Mouse (Mus musculus): ENCODE measurements around the gene 1500015O10Rik. TPM values are rescaled to one million over a fixed set of nuclear protein-coding genes. Genes with fewer than 3 reads are reported as not detected.

1500015O10Rik gene
- polyA plus RNA-seq, 1 experiment from 2014 or later = 19.0 TPM

DNA sequence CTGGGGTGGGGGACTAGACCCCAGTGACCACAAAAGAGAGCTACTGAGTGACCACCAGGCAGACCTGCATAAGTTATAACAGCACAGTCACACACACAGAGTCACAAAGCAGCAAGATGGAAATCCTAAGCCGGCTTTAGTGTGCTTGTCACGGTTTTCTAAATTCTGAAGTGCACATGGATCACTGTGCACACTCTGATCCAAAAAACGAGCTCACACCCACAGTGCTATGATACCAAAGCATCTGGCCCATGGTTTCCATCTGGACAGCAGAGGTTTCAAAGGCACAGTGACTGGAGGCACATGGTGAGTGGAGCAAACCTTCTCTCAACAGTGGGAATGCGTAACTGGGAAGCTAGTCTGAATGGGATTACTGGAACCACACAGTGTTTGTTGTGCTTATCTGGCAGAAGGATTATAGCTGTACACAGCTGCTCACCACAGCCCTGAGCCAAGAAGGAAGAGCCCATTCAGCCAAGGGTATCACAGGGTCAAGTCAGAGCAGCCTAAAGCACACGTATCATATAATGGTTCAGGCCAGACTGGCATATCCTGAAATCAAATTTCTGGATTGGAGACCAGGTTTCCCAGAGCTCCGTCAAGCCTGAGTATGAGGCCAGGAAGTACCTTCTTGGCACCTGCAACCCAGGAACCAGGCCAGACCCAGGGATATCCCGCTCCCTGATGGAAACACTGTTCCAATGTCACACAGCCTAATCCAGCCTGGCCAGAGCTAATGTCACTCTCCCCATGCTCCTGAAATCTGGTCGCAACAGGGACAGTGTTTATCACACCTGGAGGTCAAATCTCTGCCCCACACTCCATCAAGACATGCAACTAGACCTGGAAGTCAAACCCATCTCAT lies 24.3 kb downstream of the 1500015O10Rik start:
- peaks cover 48% of the 10 kb centered on the region for H3K36me3 ChIP-seq (ENCODE audit: control insufficient read depth, insufficient read depth, low read length)
- WGBS = 86% methylated on average over 8 of the region's 8 CpGs

DNA sequence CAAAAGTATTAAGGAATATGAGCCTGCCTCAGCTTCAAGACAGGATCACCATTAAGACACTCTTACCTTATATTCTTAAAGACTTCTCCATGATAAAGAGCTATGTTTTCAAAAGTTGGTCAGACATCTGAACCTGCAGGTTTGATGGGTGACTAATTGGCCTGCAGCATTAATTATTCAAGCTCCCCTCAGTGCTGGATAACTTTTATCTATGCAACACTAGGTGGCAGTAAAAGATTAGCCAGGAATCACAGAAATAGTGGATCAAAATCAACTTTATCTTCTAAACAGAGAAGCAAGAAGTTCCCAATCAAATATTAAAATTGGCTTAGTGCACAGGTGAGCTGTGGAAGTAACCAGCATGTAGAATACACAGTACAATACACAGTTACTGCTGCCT lies 29.7 kb downstream of the 1500015O10Rik start:
- Histone ChIP-seq H3K27me3 (ENCODE audit: control insufficient read depth, insufficient read depth, low read length) (no peaks in the 10 kb centered on the region), H3K4me2 (ENCODE audit: low read length) (no peak overlapping the region), H3K9me3 (ENCODE audit: control insufficient read depth, low read length) (no peaks in the 10 kb centered on the region), H3K36me3 (ENCODE audit: control insufficient read depth, insufficient read depth, low read length) (peaks cover 41% of the 10 kb centered on the region), H3K27ac (replicated peaks in 1 of 2; ENCODE audit: control insufficient read depth in 1 of 2, insufficient read depth in 1 of 2, low read depth in 2 of 2, low read length in 2 of 2) (no peak overlapping the region), H3K9ac (ENCODE audit: low read length) (no peak overlapping the region), H3K4me1 (ENCODE audit: control insufficient read depth in 2 of 2, insufficient read depth in 2 of 2, low read length in 2 of 2) (no peaks in the 10 kb centered on the region), H3K4me3 (ENCODE audit: control insufficient read depth in 1 of 2, insufficient read depth in 1 of 2, low read depth in 1 of 2, low read length in 2 of 2) (no peak overlapping the region)
- no peak for ATAC-seq (ENCODE audit: insufficient number of reproducible peaks, insufficient read depth, low FRiP score, low read depth)

More for the DNA sequence above, 24.3 kb downstream of the 1500015O10Rik start:
- Histone ChIP-seq H3K4me1 (ENCODE audit: control insufficient read depth in 2 of 2, insufficient read depth in 2 of 2, low read length in 2 of 2) (no peaks in the 10 kb centered on the region), H3K27me3 (ENCODE audit: control insufficient read depth, insufficient read depth, low read length) (no peaks in the 10 kb centered on the region), H3K4me2 (ENCODE audit: low read length) (no peak overlapping the region), H3K9me3 (ENCODE audit: control insufficient read depth, low read length) (no peaks in the 10 kb centered on the region), H3K27ac (replicated peaks in 1 of 2; ENCODE audit: control insufficient read depth in 1 of 2, insufficient read depth in 1 of 2, low read depth in 2 of 2, low read length in 2 of 2) (no peak overlapping the region), H3K9ac (ENCODE audit: low read length) (no peak overlapping the region), H3K4me3 (ENCODE audit: control insufficient read depth in 1 of 2, insufficient read depth in 1 of 2, low read depth in 1 of 2, low read length in 2 of 2) (no peak overlapping the region)
- no peak for ATAC-seq (ENCODE audit: insufficient number of reproducible peaks, insufficient read depth, low FRiP score, low read depth)

DNA sequence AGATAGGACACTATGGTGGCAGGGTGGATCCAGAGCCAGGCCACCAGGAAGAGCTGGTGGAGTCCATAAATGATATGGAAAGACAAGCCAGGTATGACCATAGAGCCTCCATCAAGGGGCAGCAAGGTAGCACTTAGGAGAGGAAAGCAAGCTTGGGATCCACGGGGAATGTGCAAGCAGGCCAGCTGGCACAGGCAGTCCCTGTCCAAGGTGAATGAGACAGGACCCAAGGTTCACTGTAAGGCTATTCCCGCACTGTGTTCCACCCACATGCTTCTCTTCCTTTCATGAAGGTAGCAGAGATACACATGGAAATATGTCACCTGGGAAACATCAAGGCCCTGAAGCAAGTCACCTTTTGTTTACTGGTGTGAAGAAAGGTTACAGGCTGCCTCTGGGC lies 34.1 kb downstream of the 1500015O10Rik start:
- Histone ChIP-seq H3K9me3 (ENCODE audit: control insufficient read depth, low read length) (no peaks in the 10 kb centered on the region), H3K4me1 (ENCODE audit: control insufficient read depth in 2 of 2, insufficient read depth in 2 of 2, low read length in 2 of 2) (no peaks in the 10 kb centered on the region), H3K27me3 (ENCODE audit: control insufficient read depth, insufficient read depth, low read length) (no peaks in the 10 kb centered on the region), H3K4me2 (ENCODE audit: low read length) (no peak overlapping the region), H3K27ac (replicated peaks in 1 of 2; ENCODE audit: control insufficient read depth in 1 of 2, insufficient read depth in 1 of 2, low read depth in 2 of 2, low read length in 2 of 2) (no peak overlapping the region), H3K9ac (ENCODE audit: low read length) (no peak overlapping the region), H3K36me3 (ENCODE audit: control insufficient read depth, insufficient read depth, low read length) (peaks cover 27% of the 10 kb centered on the region; the same call in 1 of the 2 replicates), H3K4me3 (ENCODE audit: control insufficient read depth in 1 of 2, insufficient read depth in 1 of 2, low read depth in 1 of 2, low read length in 2 of 2) (no peak overlapping the region)
- WGBS = 83% methylated on average over 2 of the region's 2 CpGs
- ATAC-seq (ENCODE audit: insufficient number of reproducible peaks, insufficient read depth, low FRiP score, low read depth) = no peak

DNA sequence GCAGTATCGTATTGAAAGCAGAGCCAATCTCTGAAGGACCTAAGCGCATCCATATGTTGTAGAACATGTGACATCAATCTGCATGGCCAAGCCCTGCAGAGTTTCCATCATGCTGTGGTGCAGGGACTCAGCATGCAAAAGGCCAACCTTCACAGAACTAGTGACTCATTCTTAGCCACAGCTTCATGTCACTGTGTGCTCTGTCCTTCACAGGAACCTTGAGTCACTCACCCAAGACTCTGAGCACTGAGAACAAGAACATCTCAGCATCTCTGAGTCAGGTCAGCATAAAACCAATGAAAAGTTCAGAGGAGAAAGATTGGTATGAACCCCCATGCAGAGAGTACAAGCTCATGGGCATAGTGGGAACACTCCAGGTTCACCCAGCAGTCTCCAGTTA lies 35.9 kb downstream of the 1500015O10Rik start:
- Histone ChIP-seq H3K9ac (ENCODE audit: low read length) (no peak overlapping the region), H3K4me3 (ENCODE audit: control insufficient read depth in 1 of 2, insufficient read depth in 1 of 2, low read depth in 1 of 2, low read length in 2 of 2) (no peak overlapping the region), H3K4me1 (ENCODE audit: control insufficient read depth in 2 of 2, insufficient read depth in 2 of 2, low read length in 2 of 2) (no peaks in the 10 kb centered on the region), H3K27me3 (ENCODE audit: control insufficient read depth, insufficient read depth, low read length) (no peaks in the 10 kb centered on the region), H3K36me3 (ENCODE audit: control insufficient read depth, insufficient read depth, low read length) (peaks cover 32% of the 10 kb centered on the region; the same call in 1 of the 2 replicates), H3K9me3 (ENCODE audit: control insufficient read depth, low read length) (no peaks in the 10 kb centered on the region), H3K27ac (replicated peaks in 1 of 2; ENCODE audit: control insufficient read depth in 1 of 2, insufficient read depth in 1 of 2, low read depth in 2 of 2, low read length in 2 of 2) (no peak overlapping the region), H3K4me2 (ENCODE audit: low read length) (no peak overlapping the region)
- WGBS = 92% methylated on average over 2 of the region's 2 CpGs
- no peak for ATAC-seq (ENCODE audit: insufficient number of reproducible peaks, insufficient read depth, low FRiP score, low read depth)

DNA sequence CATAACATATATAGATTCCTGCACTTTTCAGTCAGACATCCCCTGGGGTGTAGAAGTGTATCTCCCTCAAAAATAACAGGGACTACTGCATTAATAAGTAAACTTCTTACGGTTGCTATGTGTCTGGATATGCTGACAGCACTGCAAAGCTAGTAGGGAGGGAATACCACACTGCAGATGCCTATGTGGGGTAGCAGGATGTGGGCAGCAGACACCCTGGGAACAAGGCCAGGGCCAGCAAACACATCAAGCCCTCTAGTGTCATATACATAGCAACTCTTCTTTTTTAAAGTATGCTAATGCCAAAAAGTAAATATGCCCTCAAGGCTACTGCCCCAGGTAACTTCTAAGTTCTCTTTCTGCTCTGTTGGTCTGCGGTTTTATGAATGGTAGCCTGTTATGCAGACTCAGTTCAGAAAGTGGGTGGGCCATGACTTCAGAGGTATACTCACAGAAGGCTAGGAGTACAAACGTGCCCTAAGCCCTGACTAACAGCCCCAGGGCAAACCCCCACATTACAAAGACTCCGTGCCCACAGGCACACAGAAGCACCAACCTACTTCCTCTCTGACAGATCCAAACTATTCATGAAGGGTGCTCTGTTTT lies 38.1 kb downstream of the 1500015O10Rik start:
- H3K4me1 ChIP-seq (ENCODE audit: control insufficient read depth in 2 of 2, insufficient read depth in 2 of 2, low read length in 2 of 2) = no peaks in the 10 kb centered on the region
- no peak overlapping the region for H3K4me2 ChIP-seq (ENCODE audit: low read length)
- H3K9ac ChIP-seq (ENCODE audit: low read length) = no peak overlapping the region
- no peak overlapping the region for H3K27ac ChIP-seq (replicated peaks in 1 of 2; ENCODE audit: control insufficient read depth in 1 of 2, insufficient read depth in 1 of 2, low read depth in 2 of 2, low read length in 2 of 2)
- H3K36me3 ChIP-seq (ENCODE audit: control insufficient read depth, insufficient read depth, low read length) = peaks cover 29% of the 10 kb centered on the region; the same call in 1 of the 2 replicates
- H3K27me3 ChIP-seq (ENCODE audit: control insufficient read depth, insufficient read depth, low read length) = no peaks in the 10 kb centered on the region
- H3K4me3 ChIP-seq (ENCODE audit: control insufficient read depth in 1 of 2, insufficient read depth in 1 of 2, low read depth in 1 of 2, low read length in 2 of 2) = no peak overlapping the region
- 88% methylated on average over 4 of the region's 4 CpGs for WGBS
- H3K9me3 ChIP-seq (ENCODE audit: control insufficient read depth, low read length) = no peaks in the 10 kb centered on the region
- no peak for ATAC-seq (ENCODE audit: insufficient number of reproducible peaks, insufficient read depth, low FRiP score, low read depth)

DNA sequence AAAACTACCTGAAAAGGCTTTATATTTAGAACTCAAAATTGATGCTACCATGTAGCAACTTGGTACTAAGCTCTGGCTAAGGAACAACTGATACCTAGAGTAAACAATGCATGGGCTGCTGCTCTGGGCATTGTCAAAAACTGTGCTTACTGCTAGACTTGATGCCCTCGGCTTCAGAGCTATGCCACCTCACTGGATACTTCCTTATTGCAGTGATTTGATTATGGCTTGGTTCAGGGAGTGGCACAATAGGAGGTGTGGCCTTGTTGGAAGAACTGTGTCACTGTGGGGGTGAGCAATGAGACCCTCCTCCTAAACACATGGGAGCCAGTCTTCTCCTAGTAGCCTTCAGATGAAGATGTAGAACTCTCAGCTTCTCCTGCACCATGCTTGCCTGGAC lies 38.9 kb downstream of the 1500015O10Rik start:
- H3K9me3 ChIP-seq (ENCODE audit: control insufficient read depth, low read length) = no peaks in the 10 kb centered on the region
- H3K4me1 ChIP-seq (ENCODE audit: control insufficient read depth in 2 of 2, insufficient read depth in 2 of 2, low read length in 2 of 2) = no peaks in the 10 kb centered on the region
- no peak overlapping the region for H3K27ac ChIP-seq (replicated peaks in 1 of 2; ENCODE audit: control insufficient read depth in 1 of 2, insufficient read depth in 1 of 2, low read depth in 2 of 2, low read length in 2 of 2)
- no peaks in the 10 kb centered on the region for H3K27me3 ChIP-seq (ENCODE audit: control insufficient read depth, insufficient read depth, low read length)
- peaks cover 25% of the 10 kb centered on the region for H3K36me3 ChIP-seq (ENCODE audit: control insufficient read depth, insufficient read depth, low read length)
- H3K4me3 ChIP-seq (ENCODE audit: control insufficient read depth in 1 of 2, insufficient read depth in 1 of 2, low read depth in 1 of 2, low read length in 2 of 2) = no peak overlapping the region
- ATAC-seq (ENCODE audit: insufficient number of reproducible peaks, insufficient read depth, low FRiP score, low read depth) = no peak
- no peak overlapping the region for H3K4me2 ChIP-seq (ENCODE audit: low read length)
- WGBS = 56% methylated on average over 1 of the region's 1 CpGs
- no peak overlapping the region for H3K9ac ChIP-seq (ENCODE audit: low read length)

DNA sequence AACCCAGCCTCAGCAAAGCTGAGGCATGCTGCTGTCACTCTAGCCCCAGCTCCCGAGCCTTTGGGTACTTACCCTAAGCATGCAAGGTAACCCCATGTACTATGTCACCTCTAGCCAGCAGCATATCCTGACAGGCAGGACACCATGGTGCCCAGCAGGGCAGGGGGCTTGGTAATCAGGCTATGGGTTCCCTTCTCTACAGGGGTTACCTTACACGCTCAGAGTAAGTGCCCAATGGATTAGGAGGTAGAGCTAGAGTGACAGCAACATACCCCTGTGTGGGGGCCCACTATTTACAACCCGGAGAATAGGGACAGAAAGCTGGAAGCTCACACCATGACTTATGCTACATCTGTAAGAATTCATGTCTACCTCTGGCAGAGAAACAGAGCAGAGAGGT lies 39.6 kb downstream of the 1500015O10Rik start:
- Histone ChIP-seq H3K9me3 (ENCODE audit: control insufficient read depth, low read length) (no peaks in the 10 kb centered on the region), H3K4me3 (ENCODE audit: control insufficient read depth in 1 of 2, insufficient read depth in 1 of 2, low read depth in 1 of 2, low read length in 2 of 2) (no peak overlapping the region), H3K4me1 (ENCODE audit: control insufficient read depth in 2 of 2, insufficient read depth in 2 of 2, low read length in 2 of 2) (no peaks in the 10 kb centered on the region), H3K27ac (replicated peaks in 1 of 2; ENCODE audit: control insufficient read depth in 1 of 2, insufficient read depth in 1 of 2, low read depth in 2 of 2, low read length in 2 of 2) (no peak overlapping the region), H3K9ac (ENCODE audit: low read length) (no peak overlapping the region), H3K36me3 (ENCODE audit: control insufficient read depth, insufficient read depth, low read length) (peaks cover 24% of the 10 kb centered on the region), H3K4me2 (ENCODE audit: low read length) (no peak overlapping the region), H3K27me3 (ENCODE audit: control insufficient read depth, insufficient read depth, low read length) (no peaks in the 10 kb centered on the region)
- ATAC-seq (ENCODE audit: insufficient number of reproducible peaks, insufficient read depth, low FRiP score, low read depth) = no peak
- 76% methylated on average over 3 of the region's 3 CpGs for WGBS

Data from heart, embryonic 14.5 days (tissue).